Mouse (Mus musculus): ENCODE measurements around the gene Nmt1. TPM values are rescaled to one million over a fixed set of nuclear protein-coding genes. Genes with fewer than 3 reads are reported as not detected.

Nmt1 gene
- total and polyA plus RNA-seq, 3 experiments = 29.8 to 147 (median 70.5) TPM

GRCm38 (mm10) chr11:103074121-103074650, 46.2 kb downstream of the Nmt1 start:
- Histone ChIP-seq H3K4me3 (ENCODE audit: control insufficient read depth in 1 of 2, insufficient read depth in 1 of 2, low read depth in 2 of 2, low read length in 2 of 2) (no peak overlapping the region), H3K27ac (ENCODE audit: control insufficient read depth, low read depth, low read length) (no peak overlapping the region), H3K36me3 (ENCODE audit: control insufficient read depth in 1 of 2, insufficient read depth in 2 of 2, low read length in 2 of 2) (no peaks in the 10 kb centered on the region), H3K9me3 (replicated peaks; ENCODE audit: insufficient read depth, low read length) (no peaks in the 10 kb centered on the region), H3K4me1 (ENCODE audit: control insufficient read depth in 1 of 2, insufficient read depth in 2 of 2, low read length in 2 of 2) (no peaks in the 10 kb centered on the region), H3K79me2 (ENCODE audit: control insufficient read depth, insufficient read depth, low read length, poor library complexity) (no peaks in the 10 kb centered on the region), H3K9ac (ENCODE audit: control insufficient read depth, low read depth, low read length, poor library complexity, severe bottlenecking) (no peak overlapping the region), H3K27me3 (ENCODE audit: control insufficient read depth in 1 of 2, insufficient read depth in 2 of 2, low read length in 2 of 2) (no peaks in the 10 kb centered on the region)
- DNase-seq (ENCODE audit: low read depth, low spot score) = no peak
- no peak for TF ChIP-seq NELFE (IDR thresholded peaks at IDR 0.05; ENCODE audit: low read depth, low read length)
- TF ChIP-seq USF1 (IDR thresholded peaks at IDR 0.05; ENCODE audit: low read depth, low read length) = no peak
- TF ChIP-seq RAD21 (IDR thresholded peaks at IDR 0.05; ENCODE audit: low read depth, low read length) = no peak
- TF ChIP-seq SIN3A (IDR thresholded peaks at IDR 0.05; ENCODE audit: low read length) = no peak
- no peak for TF ChIP-seq ZMIZ1 (IDR thresholded peaks at IDR 0.05; ENCODE audit: low read depth, low read length)

- Histone ChIP-seq H3K9me3 (replicated peaks; ENCODE audit: insufficient read depth, low read length) (no peaks in the 10 kb centered on the region), H3K36me3 (ENCODE audit: control insufficient read depth in 1 of 2, insufficient read depth in 2 of 2, low read length in 2 of 2) (no peaks in the 10 kb centered on the region)
- TF ChIP-seq MAX (IDR thresholded peaks at IDR 0.05; ENCODE audit: low read length) (no peak), BHLHE40 (IDR thresholded peaks at IDR 0.05; ENCODE audit: borderline replicate concordance, low read depth, low read length) (no peak), JUND (IDR thresholded peaks at IDR 0.05; ENCODE audit: low read depth, low read length) (no peak), EP300 (IDR thresholded peaks at IDR 0.05; ENCODE audit: low read depth in 1 of 2, low read length in 2 of 2) (no peak), MYC (IDR thresholded peaks at IDR 0.05; ENCODE audit: low read depth, low read length) (no peak), MAFK (IDR thresholded peaks at IDR 0.05; ENCODE audit: borderline replicate concordance, low read depth, low read length) (no peak), ZNF384 (IDR thresholded peaks at IDR 0.05; ENCODE audit: low read depth, low read length) (no peak), GATA1 (IDR thresholded peaks at IDR 0.05; ENCODE audit: low read depth, low read length) (no peak), CHD1 (IDR thresholded peaks at IDR 0.05; ENCODE audit: low read depth, low read length) (no peak), USF2 (IDR thresholded peaks at IDR 0.05; ENCODE audit: borderline replicate concordance in 1 of 2, insufficient read depth in 1 of 2, low read depth in 1 of 2, low read length in 2 of 2) (no peak), MXI1 (IDR thresholded peaks at IDR 0.05; ENCODE audit: low read depth, low read length) (no peak), RCOR1 (IDR thresholded peaks at IDR 0.05; ENCODE audit: low read depth, low read length) (no peak), USF1 (IDR thresholded peaks at IDR 0.05; ENCODE audit: low read depth, low read length) (no peak), NELFE (IDR thresholded peaks at IDR 0.05; ENCODE audit: low read depth, low read length) (no peak), MAZ (IDR thresholded peaks at IDR 0.05; ENCODE audit: low read depth, low read length) (no peak), POLR2A (IDR thresholded peaks at IDR 0.05; ENCODE audit: control insufficient read depth in 1 of 2, insufficient read depth in 1 of 2, low read depth in 1 of 2, low read length in 2 of 2, poor library complexity in 1 of 2) (no peak)
Measured at GRCm38 (mm10) chr11:103074796-103075323, 46.9 kb downstream of the Nmt1 start.

More at GRCm38 (mm10) chr11:103074796-103075323, 46.9 kb downstream of the Nmt1 start:
- no peaks in the 10 kb centered on the region for H3K4me1 ChIP-seq (ENCODE audit: control insufficient read depth in 1 of 2, insufficient read depth in 2 of 2, low read length in 2 of 2)
- H3K79me2 ChIP-seq (ENCODE audit: control insufficient read depth, insufficient read depth, low read length, poor library complexity) = no peaks in the 10 kb centered on the region
- no peak overlapping the region for H3K27ac ChIP-seq (ENCODE audit: control insufficient read depth, low read depth, low read length)
- H3K4me3 ChIP-seq (ENCODE audit: control insufficient read depth in 1 of 2, insufficient read depth in 1 of 2, low read depth in 2 of 2, low read length in 2 of 2) = no peak overlapping the region
- no peaks in the 10 kb centered on the region for H3K27me3 ChIP-seq (ENCODE audit: control insufficient read depth in 1 of 2, insufficient read depth in 2 of 2, low read length in 2 of 2)
- no peak overlapping the region for H3K9ac ChIP-seq (ENCODE audit: control insufficient read depth, low read depth, low read length, poor library complexity, severe bottlenecking)
- no peak for DNase-seq (ENCODE audit: low read depth, low spot score)

Data from MEL (cell line).